ENCODE assay signal across 16 mouse cellular contexts in the genomic region with DNA sequence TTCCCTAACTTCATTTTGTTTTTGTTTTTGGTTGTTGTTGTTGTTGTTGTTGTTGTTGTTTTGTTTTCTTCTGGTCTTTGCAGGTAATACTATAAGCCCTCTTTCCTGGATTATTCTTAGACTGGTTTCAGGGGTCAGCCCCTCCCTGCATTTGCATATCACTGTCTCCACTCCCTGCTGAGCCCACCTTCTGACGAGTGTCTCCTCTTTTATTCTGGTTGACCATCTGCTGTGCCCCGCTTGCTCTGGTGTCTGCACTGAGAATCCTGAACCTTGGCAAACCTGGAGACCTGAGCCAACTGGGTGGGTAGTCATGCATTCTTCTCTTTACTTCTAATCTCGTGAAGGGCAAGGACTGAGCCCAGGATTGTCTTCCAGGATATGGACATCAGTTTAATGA.
"Had no signal": no experiment of that assay in that cellular context is flagged by ENCODE, and none has a peak within 500 bp of the region (broad histone marks: within the 10 kb centered on the region; RNA-seq: fewer than 3 reads in every experiment).

No protein-coding gene starts in this region.

- H3K36me3 ChIP-seq: neural tube, embryonic 13.5 days; neural tube, embryonic 15.5 days; stomach, embryonic 15.5 days had no signal

- H3K9me3 ChIP-seq: neural tube, embryonic 13.5 days; neural tube, embryonic 15.5 days; stomach, embryonic 15.5 days had no signal

- H3K27me3 ChIP-seq: neural tube, embryonic 13.5 days; neural tube, embryonic 15.5 days had no signal

- H3K27ac ChIP-seq: neural tube, embryonic 13.5 days; neural tube, embryonic 15.5 days; stomach, embryonic 15.5 days; stomach, postnatal 0 days had no signal

- H3K9ac ChIP-seq: neural tube, embryonic 13.5 days; neural tube, embryonic 15.5 days; stomach, embryonic 15.5 days had no signal

- H3K4me3 ChIP-seq: neural tube, embryonic 13.5 days; neural tube, embryonic 15.5 days; stomach, embryonic 15.5 days had no signal

- H3K4me1 ChIP-seq: neural tube, embryonic 13.5 days; neural tube, embryonic 15.5 days; stomach, embryonic 15.5 days had no signal

- DNase-seq: retina, postnatal 1 day; right cerebral cortex, adult 18-20 months; right cerebral cortex, postnatal 14 days; right cerebral cortex, postnatal 25 days; right cerebral cortex, postnatal 4 days; spleen, adult 18-20 months; thymus, adult 18-20 months; thymus, adult 2 months; thymus, postnatal 14 days; thymus, postnatal 25 days; thymus, postnatal 36 days; thymus, postnatal 4 days had no signal
